Mouse (Mus musculus): ENCODE results near the gene Nup50.

- TF ChIP-seq CTCF (IDR thresholded peaks at IDR 0.05; ENCODE audit: low read depth, low read length), result no peak
- no peak for TF ChIP-seq POLR2A (IDR thresholded peaks at IDR 0.05; ENCODE audit: borderline replicate concordance, low read depth, low read length)
These were observed 60.5 kb downstream of the Nup50 start for GRCm38 (mm10) chr15:84983721-84984120.
